Mouse (Mus musculus): ENCODE measurements at regions not wholly inside any gene's neighbourhood (a gene's known extent, or its start where the extent isn't known, plus 50 kb on each side); places are given as distances from the start of the nearest gene placed in this dataset.
A peak's percentile ranks its signal among the peaks of the same experiment; 100 is the strongest.
"Not testable (repeated sequence)": the region's sequence is repeated elsewhere in the genome, so short reads cannot be mapped to it uniquely, and the experiment has no call there.

GRCm38 (mm10) chr2:11040005-11040404 lies 131.9 kb upstream of the Prkcq start:
- no peaks in the 10 kb centered on the region for H3K36me3 ChIP-seq (ENCODE audit: insufficient read depth)
- no peaks in the 10 kb centered on the region for H3K4me1 ChIP-seq (ENCODE audit: insufficient read depth)
- DNase-seq: no peak
- H3K9ac ChIP-seq: no peak overlapping the region
- no peak for ATAC-seq
- no peaks in the 10 kb centered on the region for H3K9me3 ChIP-seq (ENCODE audit: low read length)
- H3K27me3 ChIP-seq (ENCODE audit: insufficient read depth, low read length): no peaks in the 10 kb centered on the region
- no peak overlapping the region for H3K4me3 ChIP-seq (ENCODE audit: low read depth, low read length)
- H3K27ac ChIP-seq (ENCODE audit: low read depth, low read length): no peak overlapping the region
- WGBS: 90% methylated on average over 2 of the region's 2 CpGs
- no peak overlapping the region for H3K4me2 ChIP-seq (ENCODE audit: low read depth)
- no peak for TF ChIP-seq CTCF (IDR thresholded peaks at IDR 0.05; ENCODE audit: low read depth)

DNA sequence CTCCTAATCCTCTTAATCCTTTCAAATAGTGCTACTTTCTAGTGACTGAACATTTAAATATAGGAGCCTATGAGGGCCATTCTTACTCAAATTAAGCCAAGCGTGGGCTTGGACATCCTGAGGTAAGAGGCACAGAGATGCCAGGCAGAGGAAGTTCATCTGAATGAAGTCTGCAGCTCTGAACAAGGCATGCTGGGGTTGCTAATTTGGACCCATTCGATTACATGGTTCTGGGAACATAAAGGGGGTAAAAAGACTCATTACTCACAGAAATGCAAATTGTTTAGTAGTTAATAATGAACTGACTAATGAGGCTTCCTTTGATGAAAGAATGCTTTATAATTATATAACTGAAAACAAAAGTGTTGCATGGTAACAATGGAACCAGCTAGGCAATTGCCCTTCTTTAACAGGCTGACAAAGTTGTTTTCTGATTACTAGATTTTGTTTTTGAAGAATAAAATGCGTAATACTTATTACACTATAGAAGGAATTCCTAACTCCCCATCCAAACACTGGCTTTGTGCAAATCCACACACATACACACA lies 127.1 kb upstream of the Prkcq start:
- no peaks in the 10 kb centered on the region for H3K36me3 ChIP-seq (ENCODE audit: insufficient read depth)
- TF ChIP-seq CTCF (IDR thresholded peaks at IDR 0.05; ENCODE audit: low read depth): no peak
- H3K9ac ChIP-seq: no peak overlapping the region
- DNase-seq (no peak), ATAC-seq (peak; percentile 45)
- no peak overlapping the region for H3K4me2 ChIP-seq (ENCODE audit: low read depth)
- H3K27ac ChIP-seq (ENCODE audit: low read depth, low read length): no peak overlapping the region
- no peaks in the 10 kb centered on the region for H3K9me3 ChIP-seq (ENCODE audit: low read length)
- no peak overlapping the region for H3K4me3 ChIP-seq (ENCODE audit: low read depth, low read length)
- no peaks in the 10 kb centered on the region for H3K27me3 ChIP-seq (ENCODE audit: insufficient read depth, low read length)
- H3K4me1 ChIP-seq (ENCODE audit: insufficient read depth): no peaks in the 10 kb centered on the region
- WGBS: 18% methylated on average over 3 of the region's 3 CpGs

DNA sequence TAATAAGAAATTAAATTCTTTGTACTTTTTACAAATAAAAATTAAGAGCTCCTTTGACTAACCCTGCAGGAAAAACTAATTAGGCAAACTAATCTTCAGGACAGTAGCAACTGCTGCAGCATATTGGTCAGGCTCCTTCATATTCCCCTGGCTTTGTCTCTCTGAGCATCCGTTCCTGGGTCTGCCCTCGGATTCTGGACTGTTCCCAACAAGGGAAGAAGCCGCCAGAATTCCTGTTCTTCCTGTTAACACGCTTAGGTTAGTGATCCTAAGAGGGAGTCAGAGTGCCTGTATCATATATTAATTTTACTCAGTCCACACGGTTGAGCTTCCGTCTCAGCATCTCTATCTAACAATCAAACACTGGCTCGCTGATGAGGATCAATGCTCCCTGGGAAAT lies 120.3 kb upstream of the Prkcq start:
- H3K27me3 ChIP-seq (ENCODE audit: insufficient read depth, low read length): no peaks in the 10 kb centered on the region
- ATAC-seq (no peak), DNase-seq (no peak)
- no peaks in the 10 kb centered on the region for H3K36me3 ChIP-seq (ENCODE audit: insufficient read depth)
- no peak overlapping the region for H3K9ac ChIP-seq
- H3K4me2 ChIP-seq (ENCODE audit: low read depth): no peak overlapping the region
- no peak for TF ChIP-seq CTCF (IDR thresholded peaks at IDR 0.05; ENCODE audit: low read depth)
- H3K9me3 ChIP-seq (ENCODE audit: low read length): no peaks in the 10 kb centered on the region
- H3K4me1 ChIP-seq (ENCODE audit: insufficient read depth): no peaks in the 10 kb centered on the region
- 85% methylated on average over 7 of the region's 7 CpGs for WGBS
- no peak overlapping the region for H3K27ac ChIP-seq (ENCODE audit: low read depth, low read length)
- no peak overlapping the region for H3K4me3 ChIP-seq (ENCODE audit: low read depth, low read length)

DNA sequence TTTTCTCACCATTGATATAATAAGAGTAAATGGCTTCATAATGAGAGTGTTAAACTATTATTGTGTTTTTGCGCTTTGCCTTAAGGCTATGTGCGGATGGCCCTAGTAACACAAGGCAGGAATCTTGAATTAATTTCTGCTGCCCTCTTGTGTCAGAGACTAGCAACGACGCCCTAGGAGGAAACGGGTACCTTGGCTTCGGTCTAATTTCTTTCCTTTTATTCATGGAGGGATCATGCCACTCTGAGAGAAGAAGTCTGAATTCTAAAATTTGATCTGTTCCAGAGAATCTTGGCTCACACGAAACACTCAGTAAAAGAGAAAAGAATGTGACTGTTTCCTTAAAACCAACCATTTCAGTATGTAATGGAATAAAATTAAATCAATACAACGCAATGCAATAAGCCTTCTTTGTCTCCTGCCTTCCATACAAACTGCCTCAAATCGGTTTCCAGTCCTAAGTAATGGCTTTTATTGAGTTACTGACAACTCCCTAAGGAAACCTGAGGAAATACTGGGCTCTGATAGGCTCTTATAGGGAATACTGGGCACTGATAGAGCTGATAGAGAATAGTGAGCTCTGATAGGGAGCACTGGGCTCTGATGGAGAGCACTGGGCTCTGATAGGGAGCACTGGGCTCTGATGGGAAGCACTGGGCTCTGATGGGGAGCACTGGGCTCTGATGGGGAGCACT lies 112.0 kb upstream of the Prkcq start:
- Histone ChIP-seq H3K4me3 (ENCODE audit: low read depth, low read length) (no peak overlapping the region), H3K27me3 (ENCODE audit: insufficient read depth, low read length) (peaks cover 4% of the 10 kb centered on the region; the same call in 1 of the 2 replicates), H3K9ac (no peak overlapping the region), H3K4me1 (ENCODE audit: insufficient read depth) (no peaks in the 10 kb centered on the region), H3K9me3 (ENCODE audit: low read length) (no peaks in the 10 kb centered on the region), H3K27ac (ENCODE audit: low read depth, low read length) (peak overlapping the region; percentile 40; the same call in 1 of the 2 replicates), H3K36me3 (ENCODE audit: insufficient read depth) (no peaks in the 10 kb centered on the region), H3K4me2 (ENCODE audit: low read depth) (no peak overlapping the region)
- 10% methylated on average over 9 of the region's 9 CpGs for WGBS
- peak; percentile 90 for DNase-seq
- peak; percentile 96 for ATAC-seq
- peak; percentile 89 for TF ChIP-seq CTCF (IDR thresholded peaks at IDR 0.05; ENCODE audit: low read depth)

DNA sequence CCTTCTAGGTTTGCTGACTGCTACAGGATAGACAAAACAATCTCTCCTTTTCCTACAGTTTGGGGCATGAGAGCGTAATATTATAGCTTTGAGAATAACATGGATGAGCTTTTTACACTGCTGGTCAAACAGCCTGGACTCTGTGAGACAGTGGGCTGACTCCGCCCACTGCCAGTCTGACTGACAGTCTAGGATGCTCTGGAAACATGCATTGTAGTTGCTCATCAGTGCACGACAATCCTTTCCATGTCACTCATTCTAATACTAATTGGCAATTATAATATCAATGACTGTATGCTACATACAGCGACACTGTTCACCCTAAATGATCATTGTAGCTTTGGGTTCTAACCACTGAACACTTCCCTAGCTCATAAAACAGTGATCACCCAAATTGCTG lies 104.5 kb upstream of the Prkcq start:
- no peak for ATAC-seq
- H3K27me3 ChIP-seq (ENCODE audit: insufficient read depth, low read length): no peaks in the 10 kb centered on the region
- no peaks in the 10 kb centered on the region for H3K4me1 ChIP-seq (ENCODE audit: insufficient read depth)
- H3K27ac ChIP-seq (ENCODE audit: low read depth, low read length): no peak overlapping the region
- DNase-seq: no peak
- TF ChIP-seq CTCF (IDR thresholded peaks at IDR 0.05; ENCODE audit: low read depth): no peak
- H3K4me2 ChIP-seq (ENCODE audit: low read depth): no peak overlapping the region
- no peaks in the 10 kb centered on the region for H3K9me3 ChIP-seq (ENCODE audit: low read length)
- H3K36me3 ChIP-seq (ENCODE audit: insufficient read depth): no peaks in the 10 kb centered on the region
- H3K4me3 ChIP-seq (ENCODE audit: low read depth, low read length): no peak overlapping the region
- 45% methylated on average over 4 of the region's 4 CpGs for WGBS
- no peak overlapping the region for H3K9ac ChIP-seq

DNA sequence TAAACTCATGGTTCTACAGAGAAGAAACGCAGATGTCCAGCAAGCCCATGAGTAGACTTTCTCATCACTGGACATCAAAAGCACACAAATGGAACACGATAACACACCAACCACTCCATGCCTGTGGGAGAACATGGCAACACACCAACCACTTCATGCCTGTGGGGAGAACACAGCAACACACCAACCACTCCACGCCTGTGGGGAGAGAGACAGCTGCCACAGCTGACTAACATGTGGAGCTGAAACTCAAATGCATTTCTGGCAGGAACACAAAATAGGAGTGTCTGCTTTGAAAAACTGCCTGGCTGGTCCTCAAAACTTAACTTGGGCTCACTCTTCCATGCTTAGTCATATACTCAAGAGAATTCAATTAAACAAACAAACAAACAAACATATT lies 88.4 kb upstream of the Prkcq start:
- 85% methylated on average over 3 of the region's 3 CpGs for WGBS
- no peak for TF ChIP-seq CTCF (IDR thresholded peaks at IDR 0.05; ENCODE audit: low read depth)
- no peak for DNase-seq
- Histone ChIP-seq H3K36me3 (ENCODE audit: insufficient read depth) (no peaks in the 10 kb centered on the region), H3K27ac (ENCODE audit: low read depth, low read length) (no peak overlapping the region), H3K27me3 (ENCODE audit: insufficient read depth, low read length) (no peaks in the 10 kb centered on the region), H3K9me3 (ENCODE audit: low read length) (no peaks in the 10 kb centered on the region), H3K9ac (no peak overlapping the region), H3K4me3 (ENCODE audit: low read depth, low read length) (no peak overlapping the region), H3K4me2 (ENCODE audit: low read depth) (no peak overlapping the region), H3K4me1 (ENCODE audit: insufficient read depth) (no peaks in the 10 kb centered on the region)
- no peak for ATAC-seq

DNA sequence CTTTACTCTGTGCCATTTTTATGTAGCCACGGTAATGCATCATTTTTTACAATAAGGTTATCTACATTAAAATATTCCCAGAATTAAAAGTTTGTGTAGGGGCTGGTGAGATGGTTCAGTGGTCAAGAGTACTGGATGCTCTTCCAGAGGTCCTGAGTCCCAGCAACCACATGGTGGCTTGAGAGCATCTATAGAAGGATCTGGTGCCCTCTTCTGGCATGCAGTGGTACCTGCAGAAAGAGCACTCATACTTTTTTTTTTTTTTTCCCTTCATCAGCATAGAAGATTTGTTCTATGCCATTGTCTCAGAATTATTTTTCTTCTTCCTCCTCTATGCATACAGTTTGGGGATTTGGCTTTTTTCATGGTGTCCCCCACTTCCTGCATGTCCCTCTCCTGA lies 84.9 kb upstream of the Prkcq start:
- Histone ChIP-seq H3K36me3 (ENCODE audit: insufficient read depth) (no peaks in the 10 kb centered on the region), H3K27me3 (ENCODE audit: insufficient read depth, low read length) (no peaks in the 10 kb centered on the region), H3K9me3 (ENCODE audit: low read length) (no peaks in the 10 kb centered on the region), H3K4me2 (ENCODE audit: low read depth) (no peak overlapping the region), H3K4me3 (ENCODE audit: low read depth, low read length) (no peak overlapping the region), H3K4me1 (ENCODE audit: insufficient read depth) (no peaks in the 10 kb centered on the region), H3K9ac (no peak overlapping the region), H3K27ac (ENCODE audit: low read depth, low read length) (no peak overlapping the region)
- peak; percentile 27 for DNase-seq
- 19% methylated on average over 1 of the region's 1 CpGs for WGBS
- TF ChIP-seq CTCF (IDR thresholded peaks at IDR 0.05; ENCODE audit: low read depth): peak; percentile 68
- no peak for ATAC-seq

GRCm38 (mm10) chr2:11099834-11100622 lies 71.9 kb upstream of the Prkcq start:
- not testable (repeated sequence) for H3K9ac ChIP-seq
- 43% methylated on average over 33 of the region's 34 CpGs for WGBS
- peak; percentile 9 for DNase-seq

More at GRCm38 (mm10) chr2:11099834-11100622, 71.9 kb upstream of the Prkcq start:
- peak; percentile 50; the same call in 1 of the 2 replicates for ATAC-seq
- not testable (repeated sequence) for H3K27ac ChIP-seq (ENCODE audit: low read depth, low read length); H3K27me3 ChIP-seq (ENCODE audit: insufficient read depth, low read length); H3K4me1 ChIP-seq (ENCODE audit: insufficient read depth); H3K9me3 ChIP-seq (ENCODE audit: low read length); H3K36me3 ChIP-seq (ENCODE audit: insufficient read depth)
- peak overlapping the region; percentile 41 for H3K4me2 ChIP-seq (ENCODE audit: low read depth)
- peak overlapping the region; percentile 24; the same call in 1 of the 2 replicates for H3K4me3 ChIP-seq (ENCODE audit: low read depth, low read length)

Measured in forebrain, postnatal 0 days (tissue).